Mouse (Mus musculus): ENCODE measurements at regions not wholly inside any gene's neighbourhood (a gene's known extent, or its start where the extent isn't known, plus 50 kb on each side); places are given as distances from the start of the nearest gene placed in this dataset.
A peak's percentile ranks its signal among the peaks of the same experiment; 100 is the strongest.

GRCm38 (mm10) chr9:41376948-41377700, 215.6 kb upstream of the Ubash3b start:
- Histone ChIP-seq H3K27me3 (ENCODE audit: control insufficient read depth, insufficient read depth, low read depth, low read length) (no peaks in the 10 kb centered on the region), H3K27ac (ENCODE audit: low read length) (no peak overlapping the region), H3K36me3 (ENCODE audit: control insufficient read depth, insufficient read depth, low read length) (no peaks in the 10 kb centered on the region), H3K4me1 (replicated peaks; ENCODE audit: control insufficient read depth, insufficient read depth, low read length) (peaks cover 6% of the 10 kb centered on the region; the same call in 1 of the 2 replicates), H3K9ac (ENCODE audit: low read length) (no peak overlapping the region), H3K9me3 (ENCODE audit: control insufficient read depth, low read length) (no peaks in the 10 kb centered on the region), H3K4me2 (ENCODE audit: low read depth, low read length) (peak overlapping the region; percentile 57; the same call in 1 of the 2 replicates), H3K4me3 (ENCODE audit: low read length) (no peak overlapping the region)
- no peak for ATAC-seq (ENCODE audit: low read depth)
- 51% methylated on average over 8 of the region's 8 CpGs for WGBS

GRCm38 (mm10) chr9:41375984-41376651, 214.6 kb upstream of the Ubash3b start:
- Histone ChIP-seq H3K9ac (ENCODE audit: low read length) (peak overlapping the region; percentile 38), H3K4me1 (replicated peaks; ENCODE audit: control insufficient read depth, insufficient read depth, low read length) (peaks cover 6% of the 10 kb centered on the region; the same call in 1 of the 2 replicates), H3K4me2 (ENCODE audit: low read depth, low read length) (peak overlapping the region; percentile 57), H3K36me3 (ENCODE audit: control insufficient read depth, insufficient read depth, low read length) (no peaks in the 10 kb centered on the region), H3K27me3 (ENCODE audit: control insufficient read depth, insufficient read depth, low read depth, low read length) (no peaks in the 10 kb centered on the region), H3K9me3 (ENCODE audit: control insufficient read depth, low read length) (no peaks in the 10 kb centered on the region), H3K27ac (ENCODE audit: low read length) (no peak overlapping the region), H3K4me3 (ENCODE audit: low read length) (peak overlapping the region; percentile 29)
- 12% methylated on average over 24 of the region's 24 CpGs for WGBS
- no peak for ATAC-seq (ENCODE audit: low read depth)

GRCm38 (mm10) chr9:41374591-41375481, 213.3 kb upstream of the Ubash3b start:
- H3K36me3 ChIP-seq (ENCODE audit: control insufficient read depth, insufficient read depth, low read length), result no peaks in the 10 kb centered on the region
- H3K4me1 ChIP-seq (replicated peaks; ENCODE audit: control insufficient read depth, insufficient read depth, low read length), result peaks cover 6% of the 10 kb centered on the region
- H3K9me3 ChIP-seq (ENCODE audit: control insufficient read depth, low read length), result no peaks in the 10 kb centered on the region
- H3K27me3 ChIP-seq (ENCODE audit: control insufficient read depth, insufficient read depth, low read depth, low read length), result no peaks in the 10 kb centered on the region
- H3K4me2 ChIP-seq (ENCODE audit: low read depth, low read length), result no peak overlapping the region
- 68% methylated on average over 14 of the region's 14 CpGs for WGBS
- no peak for ATAC-seq (ENCODE audit: low read depth)
- H3K27ac ChIP-seq (ENCODE audit: low read length), result no peak overlapping the region
- H3K9ac ChIP-seq (ENCODE audit: low read length), result no peak overlapping the region
- H3K4me3 ChIP-seq (ENCODE audit: low read length), result no peak overlapping the region

DNA sequence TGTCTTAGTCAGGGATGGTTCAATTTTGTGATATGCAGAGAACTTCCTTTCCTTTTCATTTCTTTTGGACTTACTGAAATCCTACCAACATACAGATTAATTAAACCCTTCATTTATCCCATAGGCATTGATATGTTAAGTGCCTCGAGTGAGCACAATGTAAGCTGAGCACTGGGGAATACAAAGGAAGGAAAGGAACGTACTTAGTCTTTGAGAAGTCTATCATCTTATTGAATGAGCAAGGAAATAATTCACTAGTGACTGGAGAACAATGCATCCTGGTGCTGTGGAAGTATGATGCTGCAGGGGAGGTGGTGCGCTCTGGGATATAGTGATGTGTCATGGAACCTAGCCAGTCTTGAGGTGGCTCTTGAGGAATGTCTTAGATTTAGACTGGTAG, 204.9 kb upstream of the Ubash3b start:
- no peaks in the 10 kb centered on the region for H3K27me3 ChIP-seq (ENCODE audit: control insufficient read depth, insufficient read depth, low read depth, low read length)
- WGBS, result 79% methylated on average over 3 of the region's 3 CpGs
- no peak overlapping the region for H3K4me3 ChIP-seq (ENCODE audit: low read length)
- H3K9ac ChIP-seq (ENCODE audit: low read length), result no peak overlapping the region
- peaks cover 3% of the 10 kb centered on the region; the same call in 1 of the 2 replicates for H3K4me1 ChIP-seq (replicated peaks; ENCODE audit: control insufficient read depth, insufficient read depth, low read length)
- H3K9me3 ChIP-seq (ENCODE audit: control insufficient read depth, low read length), result no peaks in the 10 kb centered on the region
- ATAC-seq (ENCODE audit: low read depth), result no peak
- H3K36me3 ChIP-seq (ENCODE audit: control insufficient read depth, insufficient read depth, low read length), result no peaks in the 10 kb centered on the region
- no peak overlapping the region for H3K27ac ChIP-seq (ENCODE audit: low read length)
- no peak overlapping the region for H3K4me2 ChIP-seq (ENCODE audit: low read depth, low read length)

GRCm38 (mm10) chr9:41365251-41365650, 203.8 kb upstream of the Ubash3b start:
- WGBS, result 41% methylated on average over 5 of the region's 5 CpGs
- Histone ChIP-seq H3K4me3 (ENCODE audit: low read length) (no peak overlapping the region), H3K4me2 (ENCODE audit: low read depth, low read length) (no peak overlapping the region), H3K4me1 (replicated peaks; ENCODE audit: control insufficient read depth, insufficient read depth, low read length) (peaks cover 5% of the 10 kb centered on the region; the same call in 1 of the 2 replicates), H3K27me3 (ENCODE audit: control insufficient read depth, insufficient read depth, low read depth, low read length) (no peaks in the 10 kb centered on the region), H3K9me3 (ENCODE audit: control insufficient read depth, low read length) (no peaks in the 10 kb centered on the region), H3K9ac (ENCODE audit: low read length) (no peak overlapping the region), H3K36me3 (ENCODE audit: control insufficient read depth, insufficient read depth, low read length) (no peaks in the 10 kb centered on the region), H3K27ac (ENCODE audit: low read length) (no peak overlapping the region)
- ATAC-seq (ENCODE audit: low read depth), result no peak

GRCm38 (mm10) chr9:41364442-41365250, 203.1 kb upstream of the Ubash3b start:
- no peaks in the 10 kb centered on the region for H3K9me3 ChIP-seq (ENCODE audit: control insufficient read depth, low read length)
- ATAC-seq (ENCODE audit: low read depth), result no peak
- no peak overlapping the region for H3K27ac ChIP-seq (ENCODE audit: low read length)
- H3K4me2 ChIP-seq (ENCODE audit: low read depth, low read length), result no peak overlapping the region
- no peaks in the 10 kb centered on the region for H3K27me3 ChIP-seq (ENCODE audit: control insufficient read depth, insufficient read depth, low read depth, low read length)
- WGBS, result 61% methylated on average over 6 of the region's 6 CpGs
- no peak overlapping the region for H3K9ac ChIP-seq (ENCODE audit: low read length)
- no peaks in the 10 kb centered on the region for H3K36me3 ChIP-seq (ENCODE audit: control insufficient read depth, insufficient read depth, low read length)
- no peak overlapping the region for H3K4me3 ChIP-seq (ENCODE audit: low read length)
- peaks cover 5% of the 10 kb centered on the region; the same call in 1 of the 2 replicates for H3K4me1 ChIP-seq (replicated peaks; ENCODE audit: control insufficient read depth, insufficient read depth, low read length)

DNA sequence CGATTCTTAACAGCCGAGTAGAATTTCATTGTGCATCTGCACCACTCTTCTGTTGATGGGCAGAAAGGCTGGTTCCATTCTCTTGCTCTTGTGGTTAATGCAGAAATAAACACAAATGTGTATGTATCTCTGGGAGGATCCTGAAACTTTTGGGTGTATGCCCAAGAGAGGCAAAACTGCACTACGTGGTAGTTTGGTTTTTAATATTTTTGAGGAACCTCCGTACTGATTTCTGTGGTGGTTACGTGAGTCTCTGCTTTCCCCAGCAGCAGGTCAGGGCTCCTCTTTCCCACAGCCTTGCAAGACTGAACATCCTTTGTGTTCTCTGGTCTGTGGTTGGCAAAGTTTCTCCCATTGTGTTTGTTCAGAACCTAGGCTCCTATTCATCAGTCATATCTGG, 198.9 kb upstream of the Ubash3b start:
- 54% methylated on average over 5 of the region's 5 CpGs for WGBS
- Histone ChIP-seq H3K27me3 (ENCODE audit: control insufficient read depth, insufficient read depth, low read depth, low read length) (no peaks in the 10 kb centered on the region), H3K9me3 (ENCODE audit: control insufficient read depth, low read length) (no peaks in the 10 kb centered on the region), H3K4me2 (ENCODE audit: low read depth, low read length) (no peak overlapping the region), H3K4me3 (ENCODE audit: low read length) (no peak overlapping the region), H3K9ac (ENCODE audit: low read length) (no peak overlapping the region), H3K27ac (ENCODE audit: low read length) (no peak overlapping the region), H3K4me1 (replicated peaks; ENCODE audit: control insufficient read depth, insufficient read depth, low read length) (peaks cover 5% of the 10 kb centered on the region; the same call in 1 of the 2 replicates), H3K36me3 (ENCODE audit: control insufficient read depth, insufficient read depth, low read length) (no peaks in the 10 kb centered on the region)
- no peak for ATAC-seq (ENCODE audit: low read depth)

GRCm38 (mm10) chr9:41359286-41359685, 197.8 kb upstream of the Ubash3b start:
- Histone ChIP-seq H3K9ac (ENCODE audit: low read length) (no peak overlapping the region), H3K36me3 (ENCODE audit: control insufficient read depth, insufficient read depth, low read length) (no peaks in the 10 kb centered on the region), H3K27me3 (ENCODE audit: control insufficient read depth, insufficient read depth, low read depth, low read length) (no peaks in the 10 kb centered on the region), H3K4me3 (ENCODE audit: low read length) (no peak overlapping the region), H3K27ac (ENCODE audit: low read length) (no peak overlapping the region), H3K9me3 (ENCODE audit: control insufficient read depth, low read length) (no peaks in the 10 kb centered on the region), H3K4me2 (ENCODE audit: low read depth, low read length) (no peak overlapping the region), H3K4me1 (replicated peaks; ENCODE audit: control insufficient read depth, insufficient read depth, low read length) (peaks cover 5% of the 10 kb centered on the region; the same call in 1 of the 2 replicates)
- ATAC-seq (ENCODE audit: low read depth), result no peak
- 87% methylated on average over 3 of the region's 3 CpGs for WGBS
